Mouse (Mus musculus): ENCODE data around the gene Scpep1.

Scpep1 gene

DNA sequence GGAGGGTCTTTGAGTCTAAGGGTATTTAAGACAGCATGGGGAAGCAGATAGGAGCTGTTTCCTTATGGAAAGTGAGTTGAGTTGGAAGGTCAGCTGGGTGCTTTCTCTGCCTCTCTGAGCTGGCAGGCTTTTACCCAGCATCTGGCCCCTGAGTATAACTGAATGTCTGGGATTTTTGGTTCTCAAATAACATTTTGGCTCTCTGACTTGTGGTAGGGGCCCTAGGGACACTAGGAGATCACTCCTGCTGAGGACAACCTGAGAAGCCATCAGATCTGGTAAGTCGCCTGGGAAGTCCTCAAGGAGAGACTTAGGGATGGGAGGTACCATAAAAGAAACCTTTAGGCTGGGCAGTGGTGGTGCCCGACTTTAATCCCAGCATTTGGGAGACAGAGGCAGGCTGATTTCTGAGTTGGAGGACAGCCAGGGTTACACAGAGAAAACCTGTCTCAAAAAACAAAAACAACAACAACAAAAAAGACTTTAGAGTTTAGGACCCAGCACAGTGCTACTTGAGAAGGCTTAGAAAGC lies 15.0 kb upstream of the Scpep1 start, which contains the start of gene Coil:
Gene Coil, plus strand, starts transcription at position 51 of the 531 bp plus-strand sequence.
- DNase-seq = no peak

DNA sequence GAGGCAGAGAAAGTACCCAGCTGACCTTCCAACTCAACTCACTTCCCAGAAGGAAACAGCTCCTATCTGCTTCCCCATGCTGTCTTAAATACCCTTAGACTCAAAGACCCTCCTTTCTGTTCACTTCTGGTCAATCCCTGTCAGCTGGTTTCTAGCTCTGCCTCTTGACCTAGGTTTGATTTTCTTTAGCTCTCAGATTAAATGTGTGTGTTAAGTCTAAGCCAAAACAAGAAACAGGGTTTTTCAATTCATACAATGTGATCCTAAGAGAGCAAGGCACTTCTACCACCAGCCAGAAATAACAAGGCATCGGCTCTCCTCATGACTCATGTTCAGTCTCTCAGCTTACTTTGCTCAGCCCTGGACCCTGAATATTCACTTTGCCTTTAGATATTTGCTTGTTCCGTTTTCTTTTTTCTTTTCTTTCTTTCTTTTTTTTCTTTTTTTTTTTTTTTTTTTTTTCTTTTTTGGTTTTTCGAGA lies 11.7 kb upstream of the Scpep1 start, which contains the start of gene Elobl:
Gene Elobl, minus strand, starts transcription at position 51 of the 481 bp plus-strand sequence.
- no peak for DNase-seq

- no peak for DNase-seq
Observed at GRCm38 (mm10) chr11:88958851-88959250, 3.6 kb upstream of the Scpep1 start.

DNA sequence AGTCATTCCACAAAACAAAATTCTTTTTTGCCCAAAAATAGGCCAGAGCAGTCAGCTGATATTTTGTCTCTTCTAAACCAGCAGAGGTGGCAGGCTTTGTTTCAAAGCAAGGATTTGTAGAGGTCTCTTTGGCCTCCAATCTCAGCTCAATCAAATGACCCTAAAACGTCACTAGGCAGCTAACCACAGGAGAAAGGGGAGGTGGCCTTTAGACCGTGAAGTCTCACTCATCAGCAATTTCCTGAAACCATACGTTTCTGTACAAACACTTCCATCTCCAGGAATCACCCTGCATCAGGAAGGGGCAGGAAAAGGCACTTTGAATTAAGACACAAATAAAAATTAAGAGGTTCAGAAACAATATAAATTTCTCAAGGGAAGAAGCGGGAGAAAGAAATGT lies 462 bp downstream of the Scpep1 start:
- no peak for DNase-seq

- DNase-seq = no peak
Observed at GRCm38 (mm10) chr11:88953582-88953981, 1.7 kb downstream of the Scpep1 start.

DNA sequence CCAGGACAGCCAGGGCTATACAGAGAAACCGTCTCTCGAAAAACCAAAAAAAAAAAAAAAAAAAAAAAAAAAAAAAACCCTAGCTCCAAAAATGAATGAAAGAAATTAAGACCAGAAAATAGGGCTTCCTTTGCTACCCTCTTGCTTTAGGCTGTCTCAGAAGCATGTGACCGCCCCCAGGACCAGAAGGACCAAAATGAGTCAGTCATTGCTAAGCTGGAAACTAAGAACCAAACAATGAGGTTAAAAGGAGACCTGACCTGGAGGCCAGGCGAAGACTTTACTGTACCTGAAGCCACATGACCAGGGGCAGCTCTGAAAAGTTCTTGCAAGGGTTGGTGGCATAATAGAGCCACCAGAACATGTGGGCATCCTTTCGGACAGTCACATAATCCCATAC lies 3.1 kb downstream of the Scpep1 start:
- DNase-seq = no peak

GRCm38 (mm10) chr11:88951576-88951975 lies 3.7 kb downstream of the Scpep1 start:
- no peak for DNase-seq

- no peak for DNase-seq
Observed at GRCm38 (mm10) chr11:88950640-88951250, 4.5 kb downstream of the Scpep1 start.

DNA sequence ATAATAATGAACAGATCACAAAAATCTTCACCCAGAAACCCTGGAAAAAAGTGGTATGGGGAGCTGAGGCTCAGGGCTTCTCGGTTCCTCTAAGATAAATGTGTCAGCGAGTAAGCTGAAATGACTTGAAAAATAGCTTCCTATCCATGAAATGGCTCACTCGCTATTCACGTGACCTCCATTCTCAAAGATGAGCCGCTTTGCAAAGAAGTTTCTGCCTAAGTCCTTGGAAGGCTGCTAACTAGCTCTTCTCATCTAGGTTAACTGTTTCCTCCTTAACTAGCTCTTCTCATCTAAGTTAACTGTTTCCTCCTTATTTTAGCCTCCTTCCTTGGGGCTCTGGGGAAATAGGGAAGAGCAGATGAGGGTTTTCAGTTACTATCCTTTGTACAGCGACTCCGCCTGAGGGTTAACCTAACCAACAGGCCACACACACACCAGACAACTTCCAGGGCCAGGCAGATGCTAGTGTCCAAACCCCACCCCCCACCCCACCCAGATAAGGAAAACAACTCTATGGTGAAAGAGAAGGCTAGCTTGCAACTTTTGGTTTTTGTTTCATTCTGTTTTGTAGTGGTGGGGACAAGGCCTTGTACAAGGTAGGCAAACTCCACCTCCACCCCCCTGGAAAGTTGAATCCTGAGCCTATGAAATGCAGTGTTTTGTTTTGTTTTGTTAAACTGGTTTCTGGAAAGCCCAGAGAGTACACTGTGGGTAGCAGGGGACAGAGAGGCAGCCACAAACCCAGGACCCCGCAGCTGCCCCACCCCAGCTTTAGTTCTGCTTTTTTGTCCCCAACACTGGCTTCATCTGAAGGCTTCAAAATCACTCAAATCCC lies 5.2 kb downstream of the Scpep1 start:
- DNase-seq = no peak

DNA sequence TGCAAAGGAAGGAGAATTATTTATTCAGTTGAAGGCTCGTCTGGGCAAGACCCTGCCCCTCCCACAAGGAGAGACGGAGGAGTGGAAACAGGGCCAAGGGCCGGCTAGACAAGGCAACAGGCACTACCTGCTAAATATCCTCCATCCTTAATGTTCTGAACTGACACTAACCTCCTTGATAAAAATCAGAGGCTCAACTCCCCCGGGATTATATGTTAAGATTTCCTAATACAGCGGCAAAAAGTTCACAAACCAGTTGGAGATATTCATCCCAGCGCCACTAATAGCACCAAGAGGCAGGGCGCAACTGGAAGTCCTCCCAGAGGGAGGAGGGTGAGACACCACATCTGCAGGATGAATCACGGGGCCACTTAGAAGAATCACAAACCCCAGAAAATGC lies 6.4 kb downstream of the Scpep1 start:
- DNase-seq = no peak

GRCm38 (mm10) chr11:88945971-88946585 lies 9.2 kb downstream of the Scpep1 start:
- no peak for DNase-seq

GRCm38 (mm10) chr11:88941489-88941888 lies 13.8 kb downstream of the Scpep1 start:
- no peak for DNase-seq

DNA sequence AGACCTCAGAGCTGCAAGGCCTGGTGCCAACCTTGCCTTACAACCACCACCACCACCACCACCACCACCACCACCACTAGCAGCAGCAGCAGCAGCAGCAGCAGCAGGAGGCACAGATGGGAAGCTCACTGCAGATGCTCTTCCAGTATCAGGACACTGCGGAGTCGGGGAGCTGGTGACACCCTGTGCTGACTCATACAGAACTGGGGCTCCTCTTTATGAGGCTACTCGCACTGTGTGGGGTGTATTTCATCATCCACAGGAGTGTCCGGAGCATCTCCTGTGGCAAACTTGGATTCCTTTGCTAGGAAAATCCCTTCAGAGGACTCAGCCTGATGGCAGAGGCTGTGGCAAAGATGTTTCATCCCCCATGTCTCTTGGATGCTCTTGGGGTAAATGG lies 15.6 kb downstream of the Scpep1 start:
- no peak for DNase-seq

- no peak for DNase-seq
Observed at GRCm38 (mm10) chr11:88938770-88939169, 16.5 kb downstream of the Scpep1 start.

GRCm38 (mm10) chr11:88937886-88938285 lies 17.4 kb downstream of the Scpep1 start:
- DNase-seq = no peak

GRCm38 (mm10) chr11:88934089-88935000 lies 20.9 kb downstream of the Scpep1 start:
- no peak for DNase-seq

DNA sequence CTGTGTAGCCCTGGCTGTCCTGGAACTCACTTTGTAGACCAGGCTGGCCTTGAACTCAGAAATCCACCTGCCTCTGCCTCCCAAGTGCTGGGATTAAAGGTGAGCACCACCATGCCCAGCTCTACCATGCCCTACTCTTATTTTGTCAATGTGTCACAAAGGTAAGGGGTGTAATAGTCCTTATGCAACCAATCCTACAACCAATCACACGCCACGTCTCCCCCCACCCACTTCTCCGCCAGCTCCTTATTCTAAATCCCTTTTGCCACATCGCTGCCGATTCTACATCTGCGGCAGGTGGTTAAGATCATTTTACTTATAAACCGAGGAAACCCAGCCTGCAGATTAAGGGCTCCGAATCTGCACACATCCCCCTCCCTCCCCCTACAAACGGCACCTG lies 22.2 kb downstream of the Scpep1 start:
- DNase-seq = no peak

DNA sequence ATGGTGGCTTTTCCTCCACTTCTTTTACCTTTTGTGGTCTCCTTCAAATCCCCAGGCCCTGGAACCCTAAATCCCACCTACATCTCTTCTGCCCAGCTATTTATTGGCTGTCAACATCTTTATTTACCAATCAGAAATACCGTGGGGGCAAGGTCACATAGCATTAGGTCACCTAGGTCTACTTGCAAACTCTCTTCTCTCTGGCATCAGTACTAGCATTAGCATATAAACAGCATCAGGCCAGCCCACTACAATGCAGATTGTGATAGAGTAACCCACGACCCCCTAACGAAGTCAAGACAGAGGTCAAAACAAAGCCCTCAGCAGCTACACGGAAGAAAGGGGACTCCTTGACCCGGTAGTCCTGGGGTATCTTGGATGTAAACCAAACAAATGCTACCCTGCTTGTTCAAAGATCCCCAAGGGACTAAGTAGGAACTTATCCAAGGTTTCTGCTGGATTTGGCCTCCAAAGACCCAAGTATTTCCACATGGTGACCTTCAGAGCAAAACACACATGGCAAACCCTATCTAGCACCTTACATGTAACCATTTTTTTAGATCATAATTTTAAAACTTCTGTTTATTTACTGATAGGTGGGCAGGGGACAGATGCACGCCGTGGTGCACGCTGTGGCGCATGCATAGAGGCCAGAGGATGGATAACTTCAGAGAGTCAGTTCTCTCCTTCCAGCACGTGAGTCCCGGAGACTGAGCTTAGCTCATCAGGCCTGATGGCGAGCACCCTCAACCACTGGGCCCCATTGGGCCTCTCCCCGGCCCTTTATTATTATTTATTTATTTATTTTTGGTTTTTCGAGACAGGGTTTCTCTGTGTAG lies 23.4 kb downstream of the Scpep1 start:
- DNase-seq = no peak

GRCm38 (mm10) chr11:88926566-88926965 lies 28.7 kb downstream of the Scpep1 start:
- DNase-seq = no peak

DNA sequence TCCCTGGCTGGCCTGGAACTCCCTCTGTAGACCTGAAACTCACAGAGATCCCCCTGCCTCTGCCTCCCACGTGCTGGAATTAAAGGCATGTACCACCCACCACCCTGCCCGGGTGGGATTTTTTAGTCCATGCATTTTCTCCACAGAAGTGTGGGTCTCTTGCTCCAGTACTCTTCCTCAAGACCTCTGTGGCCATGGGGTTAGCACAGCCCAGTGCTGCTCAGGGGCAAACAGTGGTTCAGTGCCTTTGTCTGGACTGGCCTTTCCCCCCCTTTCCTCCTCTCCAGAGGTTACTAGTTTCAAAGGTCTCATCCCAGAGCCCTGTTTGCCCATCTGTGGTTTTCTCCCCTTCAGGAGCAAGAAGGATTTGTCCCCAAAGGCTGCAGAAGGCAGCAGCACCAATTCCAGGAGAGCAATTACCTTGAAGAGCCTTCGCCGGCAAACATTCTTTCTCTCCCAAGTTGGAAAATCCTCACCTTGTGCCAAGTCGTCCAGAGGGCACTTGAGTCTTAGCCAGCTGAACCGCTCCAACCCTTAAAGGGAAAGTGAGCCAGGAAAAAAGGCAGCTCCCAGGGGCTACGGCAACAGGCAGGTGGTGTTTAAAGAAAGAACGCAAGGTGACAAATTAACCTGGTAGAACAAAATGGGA lies 45.8 kb downstream of the Scpep1 start:
- no peak for DNase-seq

Data from thymus, postnatal 14 days (tissue).